Mouse (Mus musculus) heart, embryonic 12.5 days (tissue): Measurements from ENCODE around the gene Esrra. TPM values are rescaled to one million over a fixed set of nuclear protein-coding genes. Genes with fewer than 3 reads are reported as not detected.

Experiments used
- ATAC-seq: fragments of 200-750 bp; cut with Nextera tagmentation; 2 replicates; pipeline ENCODE4 v1.8.0; 2017; ENCODE audit warnings: moderate TSS enrichment, moderate library complexity; ENCODE audit not compliant: insufficient number of reproducible peaks, low FRiP score
- H3K27ac ChIP-seq: fragments of 300-500 bp; sonication (generic); 2 replicates; pipeline ENCODE4 v1.5.1; 2016; ENCODE audit warnings: mild to moderate bottlenecking, moderate library complexity; ENCODE audit not compliant: poor library complexity, severe bottlenecking
- H3K27me3 ChIP-seq: fragments of 300-500 bp; sonication (generic); replicated peaks from 2 replicates; pipeline ENCODE4 v1.6.1; 2016; ENCODE audit warnings: mild to moderate bottlenecking, moderate library complexity
- H3K36me3 ChIP-seq: fragments of 300-500 bp; sonication (generic); 2 replicates; pipeline ENCODE4 v1.6.1; 2016; ENCODE audit warnings: mild to moderate bottlenecking, moderate library complexity
- H3K4me1 ChIP-seq: fragments of 300-500 bp; sonication (generic); replicated peaks from 2 replicates; pipeline ENCODE4 v1.6.1; 2016; ENCODE audit warnings: mild to moderate bottlenecking
- H3K4me2 ChIP-seq: fragments of 300-500 bp; sonication (generic); 2 replicates; pipeline ENCODE4 v1.6.1; 2016; ENCODE audit warnings: mild to moderate bottlenecking, moderate library complexity
- H3K4me3 ChIP-seq: fragments of 300-500 bp; sonication (generic); 2 replicates; pipeline ENCODE4 v1.5.1; 2016; ENCODE audit warnings: mild to moderate bottlenecking
- H3K9ac ChIP-seq: fragments of 300-500 bp; sonication (generic); 2 replicates; pipeline ENCODE4 v1.6.1; 2016; ENCODE audit warnings: mild to moderate bottlenecking, moderate library complexity
- H3K9me3 ChIP-seq: fragments of 300-500 bp; sonication (generic); replicated peaks from 2 replicates; pipeline ENCODE4 v1.6.1; 2016; ENCODE audit warnings: mild to moderate bottlenecking, moderate library complexity
- WGBS: fragments of 180-500 bp; shearing (Covaris S2); methylation state at CpG from one replicate; pipeline ENCODE4 v1.1.7; 2016; 5-methylcytosine and 5-hydroxymethylcytosine counted together
- microRNA-seq: library from miRNA; unstranded; fragments of <30 nt; microRNA quantifications from one replicate; pipeline ENCODE4, GENCODE M21; 2017
- polyA plus RNA-seq: library from polyadenylated mRNA; unstranded; fragments of >200 nt; fragmentation: Nextera tagmentation; extraction: Ambion mirVana; gene quantifications from 2 replicates; pipeline ENCODE4 v1.2.1, GENCODE M21; 2016

Esrra gene
- polyA plus RNA-seq, 1 experiment from 2014 or later: 30.2 TPM

- ATAC-seq: no peak
- WGBS: 69% methylated on average over 4 of the region's 4 CpGs
- no peak overlapping the region for H3K4me3 ChIP-seq
Measured at GRCm38 (mm10) chr19:6877965-6878364, 43.6 kb downstream of the Esrra start.

GRCm38 (mm10) chr19:6876799-6877198 is 44.8 kb downstream of the Esrra start:
- Histone ChIP-seq H3K9me3 (peaks cover 8% of the 10 kb centered on the region; the same call in 1 of the 2 replicates), H3K4me3 (no peak overlapping the region), H3K9ac (no peak overlapping the region), H3K27ac (no peak overlapping the region), H3K4me1 (no peaks in the 10 kb centered on the region), H3K27me3 (no peaks in the 10 kb centered on the region), H3K36me3 (no peaks in the 10 kb centered on the region), H3K4me2 (no peak overlapping the region)
- ATAC-seq: no peak

More at GRCm38 (mm10) chr19:6877965-6878364, 43.6 kb downstream of the Esrra start:
- Histone ChIP-seq H3K36me3 (no peaks in the 10 kb centered on the region), H3K4me2 (no peak overlapping the region), H3K9me3 (peaks cover 8% of the 10 kb centered on the region; the same call in 1 of the 2 replicates), H3K9ac (no peak overlapping the region), H3K27ac (no peak overlapping the region), H3K4me1 (no peaks in the 10 kb centered on the region), H3K27me3 (no peaks in the 10 kb centered on the region)

GRCm38 (mm10) chr19:6875834-6876233 is 45.8 kb downstream of the Esrra start:
- 80% methylated on average over 6 of the region's 6 CpGs for WGBS
- H3K9me3 ChIP-seq: peaks cover 7% of the 10 kb centered on the region; the same call in 1 of the 2 replicates
- no peaks in the 10 kb centered on the region for H3K4me1 ChIP-seq
- ATAC-seq: no peak
- no peak overlapping the region for H3K27ac ChIP-seq
- H3K27me3 ChIP-seq: no peaks in the 10 kb centered on the region
- no peak overlapping the region for H3K4me2 ChIP-seq
- no peak overlapping the region for H3K4me3 ChIP-seq
- no peak overlapping the region for H3K9ac ChIP-seq
- no peaks in the 10 kb centered on the region for H3K36me3 ChIP-seq

GRCm38 (mm10) chr19:6874257-6874656 is 47.4 kb downstream of the Esrra start:
- no peaks in the 10 kb centered on the region for H3K27me3 ChIP-seq
- no peak for ATAC-seq
- 62% methylated on average over 1 of the region's 1 CpGs for WGBS
- no peaks in the 10 kb centered on the region for H3K4me1 ChIP-seq
- H3K9ac ChIP-seq: no peak overlapping the region
- H3K27ac ChIP-seq: no peak overlapping the region
- no peak overlapping the region for H3K4me2 ChIP-seq
- H3K36me3 ChIP-seq: no peaks in the 10 kb centered on the region
- H3K9me3 ChIP-seq: no peaks in the 10 kb centered on the region
- no peak overlapping the region for H3K4me3 ChIP-seq

- Histone ChIP-seq H3K4me2 (no peak overlapping the region), H3K36me3 (no peaks in the 10 kb centered on the region), H3K4me1 (no peaks in the 10 kb centered on the region), H3K27ac (no peak overlapping the region), H3K9me3 (no peaks in the 10 kb centered on the region), H3K4me3 (no peak overlapping the region), H3K27me3 (no peaks in the 10 kb centered on the region), H3K9ac (no peak overlapping the region)
- ATAC-seq: no peak
- WGBS: 70% methylated on average over 3 of the region's 3 CpGs
Measured at GRCm38 (mm10) chr19:6872701-6873100, 48.9 kb downstream of the Esrra start.

GRCm38 (mm10) chr19:6871574-6872271 is 49.9 kb downstream of the Esrra start:
- Histone ChIP-seq H3K27me3 (no peaks in the 10 kb centered on the region), H3K27ac (no peak overlapping the region), H3K36me3 (no peaks in the 10 kb centered on the region), H3K9me3 (no peaks in the 10 kb centered on the region), H3K4me2 (no peak overlapping the region), H3K4me1 (no peaks in the 10 kb centered on the region), H3K4me3 (no peak overlapping the region), H3K9ac (no peak overlapping the region)
- 66% methylated on average over 5 of the region's 5 CpGs for WGBS
- ATAC-seq: no peak

- no peaks in the 10 kb centered on the region for H3K36me3 ChIP-seq
- H3K27ac ChIP-seq: no peak overlapping the region
- H3K9me3 ChIP-seq: no peaks in the 10 kb centered on the region
- WGBS: 4% methylated on average over 5 of the region's 5 CpGs
- peak overlapping the region; percentile 26 for H3K4me3 ChIP-seq
- H3K9ac ChIP-seq: no peak overlapping the region
- ATAC-seq: no peak
- H3K4me1 ChIP-seq: no peaks in the 10 kb centered on the region
- no peaks in the 10 kb centered on the region for H3K27me3 ChIP-seq
- H3K4me2 ChIP-seq: peak overlapping the region; percentile 63
Measured at GRCm38 (mm10) chr19:6869355-6869754, 52.3 kb downstream of the Esrra start.

GRCm38 (mm10) chr19:6861451-6861850 is 60.2 kb downstream of the Esrra start:
- H3K27ac ChIP-seq: no peak overlapping the region
- H3K4me2 ChIP-seq: no peak overlapping the region
- WGBS: 84% methylated on average over 4 of the region's 4 CpGs
- H3K9me3 ChIP-seq: no peaks in the 10 kb centered on the region
- no peak overlapping the region for H3K9ac ChIP-seq
- ATAC-seq: no peak
- no peaks in the 10 kb centered on the region for H3K27me3 ChIP-seq
- H3K4me1 ChIP-seq: no peaks in the 10 kb centered on the region
- H3K4me3 ChIP-seq: no peak overlapping the region
- H3K36me3 ChIP-seq: no peaks in the 10 kb centered on the region

Small RNA genes lying within 50 kb of the gene (microRNA-seq; reads per million reads assigned to microRNA genes)
- 3.5 reads per million, percentile 12 among the genes with 10 or more reads in this experiment for gene Mir6990

Other genes with a start within 250 kb of the Esrra start
- 14.8 and 19.3 TPM in 2 replicates for gene Rps6ka4, start 81.2 kb downstream of the Esrra start, polyA plus RNA-seq
- 0.47 and 0.55 TPM in 2 replicates for gene Ccdc88b, start 63.6 kb downstream of the Esrra start, polyA plus RNA-seq
- 85.9 and 92.9 TPM in 2 replicates for gene Trmt112, start 12.1 kb downstream of the Esrra start, polyA plus RNA-seq
- 202 and 218 TPM in 2 replicates for gene Prdx5, start 11.7 kb downstream of the Esrra start, polyA plus RNA-seq
- gene Catsperz, start 3.6 kb upstream of the Esrra start, polyA plus RNA-seq: 2.2 and 2.3 TPM in 2 replicates
- gene Kcnk4, start 12.7 kb upstream of the Esrra start, polyA plus RNA-seq: 0.14 and 0.29 TPM in 2 replicates
- 53.4 and 54.5 TPM in 2 replicates for gene Bad, start 20.0 kb upstream of the Esrra start, polyA plus RNA-seq
- 21.0 and 23.7 TPM in 2 replicates for gene Gpr137, start 20.7 kb upstream of the Esrra start, polyA plus RNA-seq
- 194 and 198 TPM in 2 replicates for gene Ppp1r14b, start 53.2 kb upstream of the Esrra start, polyA plus RNA-seq
- gene Plcb3, start 54.7 kb upstream of the Esrra start, polyA plus RNA-seq: 26.6 and 28.9 TPM in 2 replicates
- gene Fkbp2, start 58.7 kb upstream of the Esrra start, polyA plus RNA-seq: 73.3 and 81.9 TPM in 2 replicates
- 126 and 136 TPM in 2 replicates for gene Vegfb, start 65.8 kb upstream of the Esrra start, polyA plus RNA-seq
- gene Dnajc4, start 70.8 kb upstream of the Esrra start, polyA plus RNA-seq: 32.7 and 33.9 TPM in 2 replicates
- gene Nudt22, start 74.3 kb upstream of the Esrra start, polyA plus RNA-seq: 22.4 and 23.6 TPM in 2 replicates
- 13.3 and 14.3 TPM in 2 replicates for gene Trpt1, start 74.3 kb upstream of the Esrra start, polyA plus RNA-seq
- 9.3 and 11.7 TPM in 2 replicates for gene Fermt3, start 97.7 kb upstream of the Esrra start, polyA plus RNA-seq
- 228 and 236 TPM in 2 replicates for gene Stip1, start 118.2 kb upstream of the Esrra start, polyA plus RNA-seq
- 29.0 and 30.0 TPM in 2 replicates for gene Macrod1, start 135.0 kb upstream of the Esrra start, polyA plus RNA-seq
- gene Flrt1, start 183.9 kb upstream of the Esrra start, polyA plus RNA-seq: 0.81 and 0.87 TPM in 2 replicates